Mouse (Mus musculus) liver, embryonic 14.5 days (tissue): ENCODE results near the gene Gramd4. TPM values are rescaled to one million over a fixed set of nuclear protein-coding genes. Genes with fewer than 3 reads are reported as not detected.

Source experiments
- ATAC-seq: fragments of 200-750 bp; cut with Nextera tagmentation; 2 replicates; pipeline ENCODE4 v1.8.0; 2017; ENCODE audit warnings: moderate number of reproducible peaks, mild to moderate bottlenecking, moderate library complexity; ENCODE audit not compliant: insufficient read depth
- DNase-seq, 3 experiments: peaks; one replicate each; pipeline ENCODE4 v3.0.0-alpha.2; 2012 to 2013; ENCODE audit warnings: low read depth in 3 of 3, low spot score in 3 of 3
- H3K27ac ChIP-seq: fragments of 300-500 bp; sonication (generic); 2 replicates; pipeline ENCODE4 v1.5.1; 2014; ENCODE audit warnings: moderate library complexity, mild to moderate bottlenecking, control low read depth, inconsistent platforms
- H3K27me3 ChIP-seq: fragments of 300-500 bp; sonication (generic); 2 replicates; pipeline ENCODE4 v1.6.1; 2014; ENCODE audit warnings: mild to moderate bottlenecking, low read length, moderate library complexity; ENCODE audit not compliant: control insufficient read depth, insufficient read depth
- H3K36me3 ChIP-seq: fragments of 300-500 bp; sonication (generic); replicated peaks from 2 replicates; pipeline ENCODE4 v1.6.1; 2014; ENCODE audit warnings: low read depth; ENCODE audit not compliant: control insufficient read depth, insufficient read depth
- H3K4me1 ChIP-seq, 2 experiments: fragments of 200-500 bp in 1 of 2; fragments of 300-500 bp in 1 of 2; sonication (generic) in 1 of 2; replicated peaks; 2 replicates each; pipeline ENCODE4 v1.6.1; 2012 to 2014; ENCODE audit warnings: antibody characterized with exemption in 1 of 2, inconsistent platforms in 1 of 2, low read length in 1 of 2; ENCODE audit not compliant: control insufficient read depth in 2 of 2, insufficient read depth in 2 of 2
- H3K4me2 ChIP-seq: fragments of 300-500 bp; sonication (generic); 2 replicates; pipeline ENCODE4 v1.6.1; 2014; ENCODE audit warnings: low read depth, mild to moderate bottlenecking, control low read depth, moderate library complexity
- H3K4me3 ChIP-seq, 2 experiments: fragments of 200-500 bp in 1 of 2; fragments of 300-500 bp in 1 of 2; sonication (generic) in 1 of 2; 2 replicates each; pipeline ENCODE4 v1.5.1; 2012 to 2014; ENCODE audit warnings: low read depth in 2 of 2, low read length in 2 of 2, mild to moderate bottlenecking in 2 of 2, control low read depth in 1 of 2, inconsistent platforms in 1 of 2, moderate library complexity in 1 of 2; ENCODE audit not compliant: insufficient read depth in 1 of 2
- H3K9ac ChIP-seq: fragments of 300-500 bp; sonication (generic); replicated peaks from 2 replicates; pipeline ENCODE4 v1.6.1; 2014; ENCODE audit warnings: mild to moderate bottlenecking, control low read depth, moderate library complexity
- H3K9me3 ChIP-seq: fragments of 300-500 bp; sonication (generic); 2 replicates; pipeline ENCODE4 v1.6.1; 2016; ENCODE audit warnings: low read length, mixed read lengths; ENCODE audit not compliant: control insufficient read depth
- CTCF ChIP-seq: IDR thresholded peaks from 2 replicates; pipeline ENCODE4 v1.5.1; 2016; ENCODE audit warnings: antibody characterized with exemption, low read depth, control low read depth
- EP300 ChIP-seq: IDR thresholded peaks from 2 replicates; pipeline ENCODE4 v1.6.1; 2016; ENCODE audit warnings: antibody characterized with exemption, low read depth
- WGBS: fragments of 180-500 bp; shearing (Covaris S2); extraction: QIAGEN DNeasy Blood & Tissue Kit; methylation state at CpG from one replicate; pipeline ENCODE4 v1.1.7; 2014; ENCODE audit not compliant: insufficient replicate concordance; 5-methylcytosine and 5-hydroxymethylcytosine counted together
- polyA plus RNA-seq, 2 experiments: library from polyadenylated mRNA; depleted of rRNA in 1 of 2; stranded (reverse) in 1 of 2; unstranded in 1 of 2; fragments of >200 nt; fragmentation: Nextera tagmentation in 1 of 2; extraction: Ambion mirVana in 1 of 2; gene quantifications; 2 replicates each; pipeline versions ENCODE4 v1.2.1 to v1.2.3; 2012 to 2014

The Gramd4 gene
- polyA plus RNA-seq, 2 experiments: 2.5 to 7.5 TPM

DNA sequence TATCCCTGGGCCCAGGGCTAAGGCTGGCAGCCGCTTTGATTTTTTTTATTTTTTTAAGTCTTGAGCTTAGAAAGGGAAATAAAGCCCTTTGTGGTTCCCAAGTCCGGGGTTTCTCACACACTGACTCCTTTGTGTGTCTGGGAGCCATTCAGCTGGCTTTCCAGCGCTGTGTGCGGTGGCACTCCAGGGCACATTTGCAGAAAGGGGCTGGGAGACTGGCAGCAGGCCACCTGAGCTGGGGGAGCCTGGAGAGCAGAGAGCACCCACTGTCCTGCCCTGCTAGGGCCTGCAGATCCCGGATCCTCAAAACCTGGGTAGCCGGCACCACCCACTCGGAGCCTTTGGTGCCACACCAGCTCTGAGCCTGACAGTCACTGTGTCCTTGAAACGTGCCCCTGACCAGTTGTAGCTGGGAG, 28.8 kb downstream of the Gramd4 start:
- Histone ChIP-seq H3K4me3 (no peak overlapping the region), H3K27ac (no peak overlapping the region), H3K9me3 (no peaks in the 10 kb centered on the region), H3K36me3 (no peaks in the 10 kb centered on the region), H3K4me2 (no peak overlapping the region), H3K27me3 (no peaks in the 10 kb centered on the region), H3K9ac (no peak overlapping the region), H3K4me1 (peaks cover 8 to 17% of the 10 kb centered on the region in 2 experiments; a peak in 3 of 4 replicates)
- DNase-seq (no peak), ATAC-seq (no peak)
- TF ChIP-seq EP300 (no peak), CTCF (no peak)
- 78% methylated on average over 8 of the region's 8 CpGs for WGBS

DNA sequence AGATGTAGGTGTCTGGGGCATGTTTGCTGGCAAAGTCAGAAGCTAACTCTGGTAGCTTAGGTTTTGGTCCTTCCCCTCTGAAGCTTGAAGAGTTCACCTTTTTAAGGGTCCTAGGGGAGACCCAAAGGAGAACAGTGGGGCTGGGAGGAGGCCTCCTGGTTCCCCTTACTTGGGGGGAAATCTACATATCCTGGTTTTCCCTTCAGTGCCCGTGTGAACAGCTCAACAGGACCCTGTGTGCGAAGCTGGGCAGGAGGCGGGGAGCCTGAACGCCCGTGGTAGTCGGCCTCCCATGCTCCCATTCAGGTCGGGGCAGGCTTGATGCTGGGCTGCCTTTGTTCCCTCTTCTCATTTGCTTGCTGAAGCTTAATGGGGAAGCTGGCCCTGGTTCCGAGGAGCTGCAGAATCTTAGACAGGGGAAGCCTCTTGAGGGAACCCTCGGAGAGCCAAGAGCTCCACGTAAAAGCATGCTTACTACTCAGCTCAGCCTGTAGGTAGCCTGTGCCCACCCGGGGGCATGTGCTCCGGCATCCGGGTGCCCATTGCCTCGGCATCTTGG, 30.2 kb downstream of the Gramd4 start:
- no peaks in the 10 kb centered on the region for H3K9me3 ChIP-seq
- H3K4me1 ChIP-seq: peaks cover 8 to 19% of the 10 kb centered on the region in 2 experiments; a peak in 3 of 4 replicates
- no peak overlapping the region for H3K4me2 ChIP-seq
- no peak for ATAC-seq
- WGBS: 53% methylated on average over 14 of the region's 14 CpGs
- DNase-seq: no peak
- no peaks in the 10 kb centered on the region for H3K27me3 ChIP-seq
- TF ChIP-seq EP300 (no peak), CTCF (no peak)
- H3K27ac ChIP-seq: no peak overlapping the region
- H3K9ac ChIP-seq: no peak overlapping the region
- no peaks in the 10 kb centered on the region; the same call in 1 of the 2 replicates for H3K36me3 ChIP-seq
- no peak overlapping the region for H3K4me3 ChIP-seq

DNA sequence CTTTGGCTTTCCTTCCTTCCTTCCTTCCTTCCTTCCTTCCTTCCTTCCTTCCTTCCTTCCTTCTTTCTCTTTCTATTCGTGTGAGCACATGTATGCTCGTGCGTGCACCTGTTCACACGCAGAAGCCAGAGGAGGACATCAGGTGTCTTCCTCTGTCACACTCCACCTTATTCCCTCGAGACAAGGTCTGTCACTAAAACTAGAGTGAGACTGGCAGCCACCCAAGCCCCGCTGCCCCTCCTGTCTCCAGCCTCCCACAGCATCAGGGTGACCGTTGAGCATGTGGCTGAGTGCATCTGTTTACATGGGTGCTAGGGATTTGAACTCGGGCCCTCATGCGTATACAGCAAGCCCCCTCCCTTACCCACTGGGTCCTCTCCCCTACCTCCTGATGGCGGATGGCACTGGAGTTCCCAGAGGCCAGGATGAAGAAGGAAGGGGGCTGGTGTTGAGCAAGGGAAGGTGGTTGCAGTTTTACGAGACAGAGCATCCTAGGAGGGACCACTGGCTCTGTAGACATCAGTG, 30.8 kb downstream of the Gramd4 start:
- H3K27ac ChIP-seq: no peak overlapping the region
- H3K9me3 ChIP-seq: no peaks in the 10 kb centered on the region
- WGBS: 78% methylated on average over 11 of the region's 11 CpGs
- no peak for TF ChIP-seq CTCF
- TF ChIP-seq EP300: no peak
- H3K27me3 ChIP-seq: no peaks in the 10 kb centered on the region
- no peak overlapping the region for H3K4me2 ChIP-seq
- DNase-seq (no peak), ATAC-seq (no peak)
- H3K4me3 ChIP-seq: no peak overlapping the region
- peaks cover 3% of the 10 kb centered on the region for H3K36me3 ChIP-seq
- peaks cover 8 to 16% of the 10 kb centered on the region in 2 experiments; a peak in 3 of 4 replicates for H3K4me1 ChIP-seq
- no peak overlapping the region for H3K9ac ChIP-seq

DNA sequence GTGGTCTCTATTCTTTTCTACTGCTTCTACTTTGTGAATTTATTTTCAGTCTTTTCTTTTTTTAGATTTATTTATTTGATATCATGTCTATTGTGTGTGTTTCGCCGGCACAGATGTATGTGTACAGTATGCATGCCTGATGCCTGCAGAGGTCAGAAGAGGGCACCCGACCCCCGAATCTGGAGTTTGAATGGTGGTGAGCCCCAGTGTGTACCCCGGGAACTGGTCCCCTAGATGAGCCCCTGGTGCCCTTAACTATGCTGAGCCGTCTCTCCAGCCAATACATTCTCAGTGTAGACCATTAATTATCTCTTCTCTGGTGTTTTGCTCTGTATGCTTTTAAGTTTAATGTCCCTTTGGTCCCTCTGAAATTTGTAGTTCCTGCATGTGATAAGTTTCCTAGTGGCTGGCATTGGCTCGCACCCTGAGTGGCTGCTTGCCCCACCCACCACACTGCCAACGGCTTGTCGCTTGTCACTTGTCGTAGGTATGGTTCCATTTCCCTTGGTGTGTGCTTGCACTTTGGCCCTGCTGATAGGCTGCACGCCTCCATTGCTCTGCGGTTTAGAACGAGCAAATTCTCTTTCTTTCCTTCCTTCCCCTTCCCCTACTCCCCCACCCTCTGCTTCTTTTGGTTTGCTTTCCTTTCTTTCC, 31.7 kb downstream of the Gramd4 start:
- DNase-seq (no peak), ATAC-seq (no peak)
- Histone ChIP-seq H3K4me2 (no peak overlapping the region), H3K9ac (0 out of 2 replicates have a peak overlapping the region, but pooled peaks have one; percentile 13), H3K27ac (no peak overlapping the region), H3K4me1 (peaks cover 8 to 14% of the 10 kb centered on the region in 2 experiments; a peak in 3 of 4 replicates), H3K36me3 (peaks cover 3% of the 10 kb centered on the region), H3K27me3 (no peaks in the 10 kb centered on the region), H3K4me3 (no peak overlapping the region), H3K9me3 (no peaks in the 10 kb centered on the region)
- WGBS: 35% methylated on average over 13 of the region's 13 CpGs
- TF ChIP-seq EP300: no peak
- 0 out of 2 replicates have a peak, but pooled peaks have one; percentile 8 for TF ChIP-seq CTCF

DNA sequence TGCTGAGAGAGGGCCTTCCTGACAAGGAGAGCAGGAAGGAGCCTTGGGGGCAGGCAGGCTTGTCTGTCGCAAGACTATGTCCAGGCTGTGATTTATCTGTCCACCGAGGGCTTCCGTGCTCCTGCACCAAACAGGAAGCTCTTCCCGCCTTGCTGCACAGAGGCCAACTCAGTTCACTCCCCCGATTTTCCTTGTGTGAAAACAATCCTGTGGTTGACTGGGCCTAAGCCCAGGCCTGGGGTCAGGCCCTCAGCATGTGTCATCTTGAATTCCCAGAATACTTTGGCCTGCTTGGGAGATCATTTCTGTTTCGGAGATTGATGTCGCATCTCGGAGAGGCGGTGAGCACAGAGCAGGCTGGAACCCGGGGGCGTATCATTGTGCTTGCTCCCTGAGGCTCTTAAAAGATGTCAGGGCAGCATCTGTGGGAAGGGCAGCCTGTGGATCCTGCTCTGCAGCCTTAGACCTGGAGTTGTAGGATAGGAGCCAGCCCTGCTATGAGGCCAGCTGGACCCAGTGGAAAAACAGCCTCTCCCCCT, 32.6 kb downstream of the Gramd4 start:
- 61% methylated on average over 11 of the region's 11 CpGs for WGBS
- H3K27me3 ChIP-seq: no peaks in the 10 kb centered on the region
- 0 out of 2 replicates have a peak, but pooled peaks have one; percentile 9 for ATAC-seq
- no peak overlapping the region for H3K27ac ChIP-seq
- no peak for DNase-seq
- H3K9me3 ChIP-seq: no peaks in the 10 kb centered on the region
- H3K9ac ChIP-seq: no peak overlapping the region
- peaks cover 3% of the 10 kb centered on the region for H3K36me3 ChIP-seq
- H3K4me2 ChIP-seq: no peak overlapping the region
- H3K4me3 ChIP-seq: no peak overlapping the region
- H3K4me1 ChIP-seq: peaks cover 8 to 14% of the 10 kb centered on the region in 2 experiments; a peak in 3 of 4 replicates
- no peak for TF ChIP-seq EP300
- no peak for TF ChIP-seq CTCF
